Mouse (Mus musculus) midbrain, postnatal 0 days (tissue): ENCODE data around the gene Btbd11. TPM values are rescaled to one million over a fixed set of nuclear protein-coding genes. Genes with fewer than 3 reads are reported as not detected.

Experiments
- ATAC-seq: fragments of 200-750 bp; cut with Nextera tagmentation; 2 replicates; pipeline ENCODE4 v1.8.0; 2017; ENCODE audit warnings: moderate number of reproducible peaks, mild to moderate bottlenecking, moderate TSS enrichment, moderate library complexity; ENCODE audit not compliant: low FRiP score
- DNase-seq: peaks from one replicate; pipeline ENCODE4 v3.0.0-alpha.2; 2015; ENCODE audit warnings: low spot score
- H3K27ac ChIP-seq: fragments of 300-500 bp; sonication (generic); 2 replicates; pipeline ENCODE4 v1.5.1; 2014; ENCODE audit warnings: low read depth, mild to moderate bottlenecking, low read length, mixed read lengths
- H3K27me3 ChIP-seq: fragments of 300-500 bp; sonication (generic); 2 replicates; pipeline ENCODE4 v1.6.1; 2014; ENCODE audit warnings: low read length, control low read depth, mixed read lengths; ENCODE audit not compliant: insufficient read depth
- H3K36me3 ChIP-seq: fragments of 300-500 bp; sonication (generic); 2 replicates; pipeline ENCODE4 v1.6.1; 2014; ENCODE audit warnings: low read length, control low read depth, mixed read lengths; ENCODE audit not compliant: insufficient read depth
- H3K4me1 ChIP-seq: fragments of 300-500 bp; sonication (generic); 2 replicates; pipeline ENCODE4 v1.6.1; 2014; ENCODE audit warnings: mild to moderate bottlenecking, control low read depth, antibody characterized with exemption, low read length, mixed read lengths; ENCODE audit not compliant: insufficient read depth
- H3K4me2 ChIP-seq: fragments of 300-500 bp; sonication (generic); 2 replicates; pipeline ENCODE4 v1.6.1; 2014; ENCODE audit warnings: low read depth, mild to moderate bottlenecking, low read length, mixed read lengths; ENCODE audit not compliant: poor library complexity, severe bottlenecking
- H3K4me3 ChIP-seq: fragments of 300-500 bp; sonication (generic); 2 replicates; pipeline ENCODE4 v1.5.1; 2014; ENCODE audit warnings: low read depth, mild to moderate bottlenecking, low read length, moderate library complexity
- H3K9ac ChIP-seq: fragments of 300-500 bp; sonication (generic); replicated peaks from 2 replicates; pipeline ENCODE4 v1.6.1; 2014; ENCODE audit warnings: mild to moderate bottlenecking, low read length, moderate library complexity, mixed read lengths; ENCODE audit not compliant: poor library complexity, severe bottlenecking
- H3K9me3 ChIP-seq: fragments of 300-500 bp; sonication (generic); 2 replicates; pipeline ENCODE4 v1.6.1; 2016; ENCODE audit warnings: low read length, control low read depth
- CTCF ChIP-seq: IDR thresholded peaks from 2 replicates; pipeline ENCODE4 v1.5.1; 2016; ENCODE audit warnings: antibody characterized with exemption, mild to moderate bottlenecking
- WGBS: fragments of 180-500 bp; shearing (Covaris S2); extraction: QIAGEN DNeasy Blood & Tissue Kit; methylation state at CpG from one replicate; pipeline ENCODE4 v1.1.7; 2014; 5-methylcytosine and 5-hydroxymethylcytosine counted together
- polyA plus RNA-seq: library from polyadenylated mRNA; unstranded; fragments of >200 nt; fragmentation: Nextera tagmentation; extraction: Ambion mirVana; gene quantifications from 2 replicates; pipeline ENCODE4 v1.2.1, GENCODE M21; 2015
- total RNA-seq: library from RNA; depleted of rRNA; stranded (reverse); fragments of >200 nt; gene quantifications from 2 replicates; pipeline ENCODE4 v1.2.3, GENCODE M21; 2014; rRNA removed

Gene Btbd11
- total RNA-seq = 47.4 and 47.6 TPM in 2 replicates
- polyA plus RNA-seq = 17.1 and 18.9 TPM in 2 replicates

DNA sequence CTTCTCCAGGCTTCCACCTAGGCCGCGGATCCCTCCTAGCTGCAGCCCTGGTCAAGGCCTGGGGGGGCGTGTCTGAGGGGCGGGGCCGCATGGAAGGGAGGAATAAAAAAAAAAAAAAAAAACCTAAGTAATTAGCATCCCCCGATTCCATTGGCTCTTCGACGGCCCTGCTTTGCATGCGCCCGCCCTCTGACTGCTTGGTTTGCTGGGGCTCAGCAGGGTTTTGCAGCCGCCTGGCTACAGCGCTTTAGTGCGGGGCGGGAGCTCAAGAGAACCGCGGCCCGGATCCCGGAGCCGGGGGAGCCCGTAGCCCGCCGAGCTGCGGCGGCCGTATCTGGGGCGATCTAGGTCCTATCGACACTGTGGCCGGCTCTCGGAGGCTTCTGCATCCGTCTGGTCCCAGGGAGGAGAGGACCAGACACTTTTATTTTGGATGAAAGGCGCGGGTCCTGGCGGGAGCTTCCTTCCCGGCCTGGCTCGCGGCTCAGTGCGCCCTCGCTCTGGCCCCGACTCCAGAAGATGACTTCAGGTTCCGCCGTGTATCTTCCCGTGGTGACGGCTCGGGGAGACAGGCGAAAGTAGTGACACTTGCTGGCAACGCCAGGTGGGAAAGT, at the start of gene Btbd11:
TSS of gene Btbd11 (plus strand) at position 210 of the 614 bp plus-strand sequence.
- Histone ChIP-seq H3K27me3 (no peaks in the 10 kb centered on the region), H3K36me3 (no peaks in the 10 kb centered on the region), H3K9ac (peak within 1 kb of the TSS; percentile 66), H3K4me2 (peak within 1 kb of the TSS; percentile 90), H3K27ac (peak within 1 kb of the TSS; percentile 70), H3K4me1 (no peaks in the 10 kb centered on the region), H3K4me3 (peak within 1 kb of the TSS; percentile 64), H3K9me3 (no peaks in the 10 kb centered on the region)
- ATAC-seq (peak; percentile 92), DNase-seq (peak; percentile 97)
- TF ChIP-seq CTCF = peak; percentile 52
- 0% methylated on average over 43 of the region's 46 CpGs for WGBS

DNA sequence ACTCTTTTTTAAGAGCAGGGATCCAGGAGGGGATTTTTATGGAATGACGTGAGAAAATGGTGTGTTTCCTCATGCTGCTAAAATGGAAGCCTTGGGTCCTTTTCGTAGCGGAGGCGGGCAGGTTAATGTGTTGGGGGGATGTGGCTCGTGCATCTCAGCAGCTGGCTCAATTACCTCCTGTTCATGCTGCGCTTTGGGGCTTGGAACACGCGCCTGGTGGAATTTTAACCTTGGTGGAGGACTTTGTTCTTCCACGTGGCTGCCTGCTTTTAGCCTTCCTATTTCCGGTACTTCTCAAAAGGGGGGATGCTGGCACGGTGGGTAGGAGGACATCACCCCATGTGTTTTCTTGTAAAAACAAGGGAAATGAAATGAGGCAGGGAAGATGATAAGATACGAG, 47.9 kb upstream of the Btbd11 start:
- H3K4me3 ChIP-seq = no peak overlapping the region
- H3K4me1 ChIP-seq = no peaks in the 10 kb centered on the region
- no peaks in the 10 kb centered on the region for H3K27me3 ChIP-seq
- H3K9me3 ChIP-seq = no peaks in the 10 kb centered on the region
- TF ChIP-seq CTCF = no peak
- no peaks in the 10 kb centered on the region for H3K36me3 ChIP-seq
- H3K4me2 ChIP-seq = no peak overlapping the region
- WGBS = 69% methylated on average over 12 of the region's 12 CpGs
- no peak overlapping the region for H3K27ac ChIP-seq
- ATAC-seq (no peak), DNase-seq (no peak)
- H3K9ac ChIP-seq = no peak overlapping the region

DNA sequence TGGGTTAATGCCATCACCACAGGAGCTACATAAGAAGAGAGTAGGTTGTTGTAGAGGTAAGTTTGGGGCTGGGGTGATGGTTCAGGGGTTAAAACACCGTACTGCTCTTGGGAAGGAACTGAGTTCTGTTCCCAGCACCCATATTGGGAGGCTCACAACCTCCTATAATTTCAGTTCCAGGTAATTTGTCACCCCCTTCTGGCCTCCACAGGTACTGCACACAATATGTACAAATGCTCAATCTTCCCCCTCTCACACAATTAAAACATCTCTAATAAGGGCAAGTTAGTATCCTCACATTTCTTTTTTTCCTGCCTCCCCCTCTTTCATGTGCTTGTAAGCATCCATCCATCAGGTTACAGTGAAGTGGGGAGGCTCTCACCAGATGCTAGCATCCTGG, 44.7 kb upstream of the Btbd11 start:
- ATAC-seq (no peak), DNase-seq (no peak)
- Histone ChIP-seq H3K36me3 (no peaks in the 10 kb centered on the region), H3K9ac (no peak overlapping the region), H3K4me3 (no peak overlapping the region), H3K4me1 (no peaks in the 10 kb centered on the region), H3K9me3 (no peaks in the 10 kb centered on the region), H3K4me2 (no peak overlapping the region), H3K27me3 (no peaks in the 10 kb centered on the region), H3K27ac (no peak overlapping the region)
- WGBS = 84% methylated on average over 1 of the region's 1 CpGs
- TF ChIP-seq CTCF = peak; percentile 26

DNA sequence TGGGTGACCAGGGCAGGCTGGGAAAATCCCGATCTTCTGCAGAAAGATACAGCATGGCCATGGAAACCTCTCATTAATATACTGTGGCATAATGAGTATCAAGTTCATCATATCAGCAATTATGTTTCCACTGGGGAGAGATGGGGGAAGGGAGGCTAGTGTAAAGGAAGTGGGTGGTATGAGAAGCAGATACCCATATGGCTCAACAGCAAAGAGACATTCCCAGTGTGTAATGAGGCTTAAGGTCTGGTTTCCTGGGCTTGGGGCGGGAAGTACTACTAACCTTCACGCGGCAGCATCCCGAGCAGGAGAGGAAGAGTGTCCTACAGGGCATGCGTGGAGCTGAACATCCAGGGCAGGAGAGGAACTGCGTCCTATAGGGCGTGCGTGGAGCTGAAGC, 39.4 kb upstream of the Btbd11 start:
- no peaks in the 10 kb centered on the region for H3K27me3 ChIP-seq
- no peaks in the 10 kb centered on the region for H3K4me1 ChIP-seq
- no peak overlapping the region for H3K4me3 ChIP-seq
- DNase-seq = no peak
- H3K4me2 ChIP-seq = no peak overlapping the region
- 87% methylated on average over 9 of the region's 9 CpGs for WGBS
- H3K36me3 ChIP-seq = no peaks in the 10 kb centered on the region
- no peak for ATAC-seq
- TF ChIP-seq CTCF = no peak
- H3K27ac ChIP-seq = no peak overlapping the region
- no peak overlapping the region for H3K9ac ChIP-seq
- H3K9me3 ChIP-seq = no peaks in the 10 kb centered on the region

DNA sequence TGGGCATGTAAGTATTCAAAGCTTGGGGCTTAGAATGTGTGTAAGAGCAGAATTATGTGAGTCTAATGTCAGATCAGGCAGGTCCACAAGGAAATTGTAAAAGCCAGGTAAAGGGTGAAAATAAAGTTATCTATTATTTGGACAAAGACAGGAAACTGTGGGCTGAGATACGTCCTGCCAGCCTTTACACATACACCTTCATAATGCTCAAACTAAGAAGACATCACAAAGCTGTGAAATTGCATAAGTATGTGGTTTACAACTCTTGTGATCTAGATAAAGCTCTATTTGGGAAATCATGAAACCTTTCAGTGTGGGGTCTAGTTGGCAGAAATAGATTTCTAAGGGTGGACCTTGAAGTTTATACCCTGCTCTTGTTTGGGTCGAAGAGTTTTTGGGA, 34.1 kb upstream of the Btbd11 start:
- Histone ChIP-seq H3K27me3 (no peaks in the 10 kb centered on the region), H3K36me3 (no peaks in the 10 kb centered on the region), H3K27ac (no peak overlapping the region), H3K4me2 (no peak overlapping the region), H3K9me3 (no peaks in the 10 kb centered on the region), H3K4me3 (no peak overlapping the region), H3K9ac (no peak overlapping the region), H3K4me1 (no peaks in the 10 kb centered on the region)
- WGBS = 89% methylated on average over 2 of the region's 2 CpGs
- no peak for ATAC-seq
- no peak for TF ChIP-seq CTCF
- no peak for DNase-seq

DNA sequence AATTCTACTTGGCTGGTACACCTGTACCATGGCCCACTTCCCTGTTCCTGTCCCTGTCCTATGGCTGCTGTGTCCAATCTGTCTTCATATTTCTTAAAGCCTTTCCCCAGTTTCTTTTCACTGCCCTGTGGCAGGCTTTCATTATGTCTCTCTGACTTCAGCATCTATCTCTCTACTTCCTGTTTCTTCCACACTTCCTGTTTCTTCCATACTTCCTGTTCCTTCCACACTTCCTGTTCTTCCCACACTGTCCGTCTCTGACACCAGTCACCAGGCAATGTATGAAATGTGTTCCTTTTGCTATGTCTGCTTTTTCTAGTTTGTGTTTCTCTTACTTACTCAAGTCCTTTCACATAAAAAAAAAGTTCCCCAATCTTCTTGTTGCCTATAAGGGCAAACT, 32.3 kb upstream of the Btbd11 start:
- no peaks in the 10 kb centered on the region for H3K36me3 ChIP-seq
- 91% methylated on average over 1 of the region's 1 CpGs for WGBS
- ATAC-seq = no peak

More for the DNA sequence above, 32.3 kb upstream of the Btbd11 start:
- no peaks in the 10 kb centered on the region for H3K27me3 ChIP-seq
- no peak for TF ChIP-seq CTCF
- H3K4me1 ChIP-seq = no peaks in the 10 kb centered on the region
- no peak overlapping the region for H3K9ac ChIP-seq
- H3K4me2 ChIP-seq = no peak overlapping the region
- no peak overlapping the region for H3K27ac ChIP-seq
- no peak overlapping the region for H3K4me3 ChIP-seq
- no peaks in the 10 kb centered on the region for H3K9me3 ChIP-seq
- DNase-seq = no peak
